Mouse (Mus musculus) hindbrain, embryonic 15.5 days (tissue): Measurements from ENCODE around the gene Cpxm1. TPM values are rescaled to one million over a fixed set of nuclear protein-coding genes. Genes with fewer than 3 reads are reported as not detected.

Experiments used
- ATAC-seq: fragments of 200-750 bp; cut with Nextera tagmentation; 2 replicates; pipeline ENCODE4 v1.8.0; 2017; ENCODE audit warnings: low read depth, moderate number of reproducible peaks, moderate TSS enrichment; ENCODE audit not compliant: low FRiP score
- H3K27ac ChIP-seq: fragments of 300-500 bp; sonication (generic); replicated peaks from 2 replicates; pipeline ENCODE4 v1.5.1; 2015; ENCODE audit warnings: mild to moderate bottlenecking, inconsistent platforms
- H3K27me3 ChIP-seq: fragments of 300-500 bp; sonication (generic); 2 replicates; pipeline ENCODE4 v1.6.1; 2015; ENCODE audit warnings: control low read depth, inconsistent platforms
- H3K36me3 ChIP-seq: fragments of 300-500 bp; sonication (generic); 2 replicates; pipeline ENCODE4 v1.6.1; 2015; ENCODE audit warnings: control low read depth, inconsistent platforms
- H3K4me1 ChIP-seq: fragments of 300-500 bp; sonication (generic); replicated peaks from 2 replicates; pipeline ENCODE4 v1.6.1; 2015; ENCODE audit warnings: control low read depth, inconsistent platforms
- H3K4me2 ChIP-seq: fragments of 300-500 bp; sonication (generic); 2 replicates; pipeline ENCODE4 v1.6.1; 2015; ENCODE audit warnings: moderate library complexity, mild to moderate bottlenecking, inconsistent platforms
- H3K4me3 ChIP-seq: fragments of 300-500 bp; sonication (generic); 2 replicates; pipeline ENCODE4 v1.5.1; 2015; ENCODE audit warnings: mild to moderate bottlenecking, inconsistent platforms
- H3K9ac ChIP-seq: fragments of 300-500 bp; sonication (generic); 2 replicates; pipeline ENCODE4 v1.6.1; 2015; ENCODE audit warnings: inconsistent platforms
- H3K9me3 ChIP-seq: fragments of 300-500 bp; sonication (generic); 2 replicates; pipeline ENCODE4 v1.6.1; 2016; ENCODE audit warnings: control low read depth, inconsistent platforms
- WGBS: fragments of 180-500 bp; shearing (Covaris S2); methylation state at CpG from one replicate; pipeline ENCODE4 v1.1.7; 2015; 5-methylcytosine and 5-hydroxymethylcytosine counted together
- polyA plus RNA-seq: library from polyadenylated mRNA; unstranded; fragments of >200 nt; fragmentation: Nextera tagmentation; extraction: Ambion mirVana; gene quantifications from 2 replicates; pipeline ENCODE4 v1.2.1, GENCODE M21; 2015

Cpxm1 gene
- polyA plus RNA-seq, 1 experiment from 2014 or later, result 29.0 TPM

- Histone ChIP-seq H3K4me3 (no peak overlapping the region), H3K4me2 (no peak overlapping the region), H3K9me3 (no peaks in the 10 kb centered on the region), H3K36me3 (no peaks in the 10 kb centered on the region), H3K9ac (no peak overlapping the region), H3K27ac (no peak overlapping the region), H3K4me1 (peaks cover 8% of the 10 kb centered on the region), H3K27me3 (peaks cover 48% of the 10 kb centered on the region)
- ATAC-seq, result 0 out of 2 replicates have a peak, but pooled peaks have one; percentile 30
- 16% methylated on average over 5 of the region's 5 CpGs for WGBS
These were observed 38.5 kb downstream of the Cpxm1 start for GRCm38 (mm10) chr2:130358852-130359251.

DNA sequence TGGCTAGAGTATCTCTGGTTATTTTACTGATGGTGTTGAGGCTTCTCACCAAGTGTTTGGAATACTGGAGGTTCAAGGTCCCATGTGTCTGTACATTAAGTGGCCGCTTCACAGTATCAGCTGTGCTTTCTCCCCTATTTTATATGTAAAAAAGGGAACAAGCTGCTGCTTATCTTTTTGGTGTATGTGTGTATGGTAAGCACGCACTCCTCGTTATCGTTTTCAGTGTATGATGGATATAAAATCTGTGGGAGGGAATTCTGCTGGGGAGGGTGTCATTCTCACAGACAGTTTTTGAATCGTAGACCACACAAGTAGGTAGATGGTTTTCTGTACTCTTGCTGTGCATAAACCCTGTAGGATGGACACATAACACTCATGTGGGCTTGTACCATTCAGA is 39.8 kb downstream of the Cpxm1 start:
- no peak for ATAC-seq
- Histone ChIP-seq H3K4me2 (no peak overlapping the region), H3K27me3 (peaks cover 35% of the 10 kb centered on the region), H3K9ac (no peak overlapping the region), H3K4me1 (peaks cover 6% of the 10 kb centered on the region), H3K27ac (no peak overlapping the region), H3K4me3 (no peak overlapping the region), H3K9me3 (no peaks in the 10 kb centered on the region), H3K36me3 (no peaks in the 10 kb centered on the region)
- WGBS, result 88% methylated on average over 5 of the region's 5 CpGs

- no peak overlapping the region for H3K27ac ChIP-seq
- H3K9me3 ChIP-seq, result no peaks in the 10 kb centered on the region
- H3K36me3 ChIP-seq, result no peaks in the 10 kb centered on the region
- peaks cover 8% of the 10 kb centered on the region for H3K4me1 ChIP-seq
- no peak overlapping the region for H3K4me3 ChIP-seq
- WGBS, result 68% methylated on average over 3 of the region's 3 CpGs
- H3K9ac ChIP-seq, result no peak overlapping the region
- no peak overlapping the region for H3K4me2 ChIP-seq
- ATAC-seq, result no peak
- 0 out of 2 replicates have a peak, but pooled peaks cover under 1% of the 10 kb centered on the region for H3K27me3 ChIP-seq
These were observed 43.5 kb downstream of the Cpxm1 start for GRCm38 (mm10) chr2:130353889-130354288.

DNA sequence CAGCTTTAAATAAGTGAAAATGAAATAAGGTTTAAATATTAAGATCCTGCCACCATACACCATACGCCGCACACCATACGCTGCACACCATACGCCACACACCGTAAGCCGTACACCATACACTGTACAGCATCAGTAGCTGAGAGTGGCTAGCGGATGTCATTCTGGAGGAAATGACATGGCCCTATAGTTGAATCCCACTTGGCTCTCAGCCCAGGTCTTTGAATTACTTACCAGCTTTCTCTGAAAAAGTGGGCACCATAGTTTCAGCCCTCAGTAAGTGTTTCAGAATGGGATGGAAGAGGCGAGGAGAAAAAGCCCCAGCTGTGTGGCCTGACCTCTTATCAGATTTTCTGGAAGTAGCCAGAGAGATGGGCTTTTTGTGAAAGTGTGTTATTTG is 44.0 kb downstream of the Cpxm1 start:
- H3K27ac ChIP-seq, result no peak overlapping the region
- no peak for ATAC-seq
- H3K27me3 ChIP-seq, result no peaks in the 10 kb centered on the region
- H3K9me3 ChIP-seq, result no peaks in the 10 kb centered on the region
- no peak overlapping the region for H3K4me2 ChIP-seq
- H3K9ac ChIP-seq, result no peak overlapping the region
- H3K4me1 ChIP-seq, result peaks cover 8% of the 10 kb centered on the region
- H3K4me3 ChIP-seq, result no peak overlapping the region
- no peaks in the 10 kb centered on the region for H3K36me3 ChIP-seq
- WGBS, result 89% methylated on average over 8 of the region's 8 CpGs

DNA sequence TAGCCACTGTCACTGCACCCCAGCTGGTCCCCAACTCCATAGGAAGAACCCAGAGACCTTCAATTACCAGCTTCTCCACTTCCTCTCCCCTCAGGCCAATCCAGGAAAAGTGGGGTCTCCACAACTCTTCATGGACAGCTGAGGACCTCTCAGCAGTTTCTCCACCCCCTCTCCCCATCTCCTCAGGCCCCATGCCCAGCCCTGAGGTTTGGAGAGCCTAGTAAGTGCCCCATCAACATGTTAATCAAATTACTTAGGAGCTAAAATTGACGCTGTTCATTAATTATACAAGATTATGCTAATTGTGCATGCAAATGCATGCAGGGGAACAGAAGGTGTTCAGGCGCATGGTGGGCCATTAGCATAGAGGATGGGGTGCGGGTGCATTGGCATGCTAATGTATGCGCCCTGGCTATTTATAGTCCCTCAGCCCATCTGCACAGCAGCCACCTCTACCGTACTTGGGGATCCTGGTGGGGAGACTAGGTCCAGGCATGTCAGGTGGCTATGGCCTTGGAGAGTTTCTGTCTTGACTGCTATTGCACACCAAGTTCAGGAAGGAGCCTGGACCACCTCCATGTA is 45.5 kb downstream of the Cpxm1 start:
- Histone ChIP-seq H3K27me3 (no peaks in the 10 kb centered on the region), H3K27ac (no peak overlapping the region), H3K9me3 (no peaks in the 10 kb centered on the region), H3K9ac (no peak overlapping the region), H3K4me2 (no peak overlapping the region), H3K36me3 (no peaks in the 10 kb centered on the region), H3K4me1 (peaks cover 8% of the 10 kb centered on the region), H3K4me3 (no peak overlapping the region)
- WGBS, result 24% methylated on average over 5 of the region's 5 CpGs
- peak; percentile 63; the same call in 1 of the 2 replicates for ATAC-seq

DNA sequence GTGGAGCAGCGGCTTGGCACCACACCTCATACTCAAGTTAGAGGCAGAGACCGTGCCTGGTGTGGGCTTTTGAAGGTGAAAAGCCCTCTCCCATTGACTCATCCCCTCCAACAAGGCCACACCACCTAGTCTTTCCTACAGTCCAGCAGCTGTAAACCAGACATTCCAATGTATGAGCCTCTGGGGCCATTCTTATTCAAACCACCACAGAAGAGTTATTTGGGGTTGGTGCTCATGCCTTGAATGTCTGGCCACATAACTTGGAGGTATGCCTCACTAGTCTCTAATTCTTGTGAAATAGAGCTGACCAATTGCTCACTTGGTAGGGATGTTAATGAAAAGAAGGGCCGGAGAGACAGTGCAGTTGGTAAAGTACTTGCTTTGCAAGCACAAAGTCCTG is 47.0 kb downstream of the Cpxm1 start:
- Histone ChIP-seq H3K36me3 (no peaks in the 10 kb centered on the region), H3K9me3 (no peaks in the 10 kb centered on the region), H3K4me2 (no peak overlapping the region), H3K4me1 (peaks cover 8% of the 10 kb centered on the region), H3K9ac (no peak overlapping the region), H3K27ac (no peak overlapping the region), H3K4me3 (no peak overlapping the region), H3K27me3 (no peaks in the 10 kb centered on the region)
- 95% methylated on average over 3 of the region's 3 CpGs for WGBS
- ATAC-seq, result no peak

DNA sequence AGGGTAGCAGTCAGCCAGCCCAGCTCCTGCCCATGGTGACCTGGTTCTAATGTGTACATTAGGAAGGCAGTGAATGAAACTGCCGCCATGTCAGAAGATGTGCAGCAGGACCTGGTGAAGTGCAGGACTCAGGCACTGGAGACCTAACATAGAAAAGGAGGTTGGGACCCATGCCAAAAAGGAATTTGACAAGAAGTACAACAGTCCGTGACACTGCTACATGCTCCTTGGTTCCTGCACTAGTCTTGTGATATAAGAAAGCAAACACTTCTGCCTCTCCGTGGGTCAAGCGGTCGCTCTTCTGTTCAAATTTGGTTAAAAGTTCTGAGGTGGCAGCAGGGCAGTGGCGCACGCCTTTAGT is 56.2 kb downstream of the Cpxm1 start:
- ATAC-seq, result no peak
- WGBS, result 90% methylated on average over 7 of the region's 7 CpGs

More for the DNA sequence above, 56.2 kb downstream of the Cpxm1 start:
- H3K4me1 ChIP-seq, result no peaks in the 10 kb centered on the region
- no peaks in the 10 kb centered on the region for H3K36me3 ChIP-seq
- no peak overlapping the region for H3K4me2 ChIP-seq
- H3K27me3 ChIP-seq, result no peaks in the 10 kb centered on the region
- no peak overlapping the region for H3K4me3 ChIP-seq
- H3K9me3 ChIP-seq, result no peaks in the 10 kb centered on the region
- no peak overlapping the region for H3K9ac ChIP-seq
- H3K27ac ChIP-seq, result no peak overlapping the region

Other genes starting within 250 kb of the Cpxm1 start
- 326 and 337 TPM in 2 replicates for gene Snrpb, start 218.2 kb downstream of the Cpxm1 start, polyA plus RNA-seq
- not detected in 2 replicates for gene Tmc2, start 202.4 kb downstream of the Cpxm1 start, polyA plus RNA-seq
- gene Nop56, start 123.1 kb downstream of the Cpxm1 start, polyA plus RNA-seq, result 225 and 240 TPM in 2 replicates
- 183 and 194 TPM in 2 replicates for gene Idh3b, start 113.0 kb downstream of the Cpxm1 start, polyA plus RNA-seq
- gene Ebf4, start 102.4 kb downstream of the Cpxm1 start, polyA plus RNA-seq, result 7.0 and 7.5 TPM in 2 replicates
- 0.12 and 0.26 TPM in 2 replicates for gene Gm28372, start 7.7 kb upstream of the Cpxm1 start, polyA plus RNA-seq
- gene 1700020A23Rik, start 7.7 kb upstream of the Cpxm1 start, polyA plus RNA-seq, result 0.38 and 0.97 TPM in 2 replicates
- gene Tmem239, start 8.9 kb upstream of the Cpxm1 start, polyA plus RNA-seq, result 0.36 TPM in 1 of 2 replicates, not detected in the other
- gene Vps16, start 26.8 kb upstream of the Cpxm1 start, polyA plus RNA-seq, result 102 and 105 TPM in 2 replicates
- gene Pced1a, start 27.1 kb upstream of the Cpxm1 start, polyA plus RNA-seq, result 12.5 and 13.2 TPM in 2 replicates
- gene Ptpra, start 52.7 kb upstream of the Cpxm1 start, polyA plus RNA-seq, result 133 and 145 TPM in 2 replicates
- 100 and 106 TPM in 2 replicates for gene Mrps26, start 166.2 kb upstream of the Cpxm1 start, polyA plus RNA-seq
- 0.42 TPM in 1 of 2 replicates, not detected in the other for gene Oxt, start 178.6 kb upstream of the Cpxm1 start, polyA plus RNA-seq
- not detected in 2 replicates for gene Avp, start 185.0 kb upstream of the Cpxm1 start, polyA plus RNA-seq
- 9.5 and 11.4 TPM in 2 replicates for gene Fastkd5, start 232.5 kb upstream of the Cpxm1 start, polyA plus RNA-seq
- 9.0 and 10.0 TPM in 2 replicates for gene Ubox5, start 232.5 kb upstream of the Cpxm1 start, polyA plus RNA-seq
- 17.9 and 19.8 TPM in 2 replicates for gene Lzts3, start 245.2 kb upstream of the Cpxm1 start, polyA plus RNA-seq